Mouse (Mus musculus) small intestine, adult 2 months (tissue): ENCODE data around the gene Cyp24a1. TPM values are rescaled to one million over a fixed set of nuclear protein-coding genes. Genes with fewer than 3 reads are reported as not detected.

ENCODE experiments used
- H3K27ac ChIP-seq: fragments of 200-500 bp; 2 replicates; pipeline ENCODE4 v1.5.1; 2012; ENCODE audit warnings: low read depth, low read length, control low read depth, inconsistent platforms; ENCODE audit not compliant: insufficient read depth
- H3K27me3 ChIP-seq: fragments of 200-500 bp; 2 replicates; pipeline ENCODE4 v1.6.1; 2012; ENCODE audit warnings: mild to moderate bottlenecking, moderate library complexity, low read length, inconsistent platforms; ENCODE audit not compliant: control insufficient read depth, insufficient read depth
- H3K36me3 ChIP-seq: fragments of 200-500 bp; 2 replicates; pipeline ENCODE4 v1.6.1; 2012; ENCODE audit warnings: mild to moderate bottlenecking, low read length, control low read depth, inconsistent platforms; ENCODE audit not compliant: control insufficient read depth, insufficient read depth
- H3K4me1 ChIP-seq: fragments of 200-500 bp; 2 replicates; pipeline ENCODE4 v1.6.1; 2012; ENCODE audit warnings: low read length, inconsistent platforms, mixed read lengths; ENCODE audit not compliant: control insufficient read depth, insufficient read depth, insufficient read length
- H3K4me3 ChIP-seq: fragments of 200-500 bp; 2 replicates; pipeline ENCODE4 v1.5.1; 2012; ENCODE audit warnings: low read depth, mild to moderate bottlenecking, control low read depth, inconsistent platforms, low read length, moderate library complexity
- CTCF ChIP-seq: fragments of 200-500 bp; IDR thresholded peaks from 2 replicates; pipeline ENCODE4 v1.5.1; 2012; ENCODE audit warnings: low read depth, mild to moderate bottlenecking, control low read depth, inconsistent platforms, low read length, moderate library complexity, mixed read lengths; ENCODE audit not compliant: insufficient replicate concordance, insufficient read length; ENCODE audit errors: extremely low read depth
- POLR2A ChIP-seq: fragments of 200-500 bp; IDR thresholded peaks from 2 replicates; pipeline ENCODE4 v1.6.1; 2012; ENCODE audit warnings: low read depth, mild to moderate bottlenecking, control low read depth, inconsistent platforms, low read length, moderate library complexity
- WGBS: fragments of 180-500 bp; shearing (Covaris S2); methylation state at CpG from one replicate; pipeline ENCODE4 v1.1.7; 2018; 5-methylcytosine and 5-hydroxymethylcytosine counted together
- polyA plus RNA-seq: library from polyadenylated mRNA; depleted of rRNA; stranded (reverse); fragments of >200 nt; gene quantifications from 2 replicates; pipeline ENCODE4 v1.2.3, GENCODE M21; 2012

Gene Cyp24a1
- polyA plus RNA-seq, 1 experiment: not detected

GRCm38 (mm10) chr2:170476643-170477042 is 20.3 kb downstream of the Cyp24a1 start:
- WGBS: 43% methylated on average over 8 of the region's 8 CpGs
- Histone ChIP-seq H3K27me3 (no peaks in the 10 kb centered on the region; the same call in 1 of the 2 replicates), H3K36me3 (no peaks in the 10 kb centered on the region), H3K4me3 (no peak overlapping the region), H3K27ac (no peak overlapping the region), H3K4me1 (peaks cover 6% of the 10 kb centered on the region; the same call in 1 of the 2 replicates)
- no peak for TF ChIP-seq CTCF
- no peak for TF ChIP-seq POLR2A

- Histone ChIP-seq H3K4me3 (no peak overlapping the region), H3K27me3 (no peaks in the 10 kb centered on the region; the same call in 1 of the 2 replicates), H3K36me3 (no peaks in the 10 kb centered on the region), H3K27ac (no peak overlapping the region), H3K4me1 (peaks cover 6% of the 10 kb centered on the region; the same call in 1 of the 2 replicates)
- TF ChIP-seq CTCF (peak; percentile 57; the same call in 1 of the 2 replicates), POLR2A (no peak)
- WGBS: 77% methylated on average over 11 of the region's 11 CpGs
Observed at GRCm38 (mm10) chr2:170476215-170476614, 20.7 kb downstream of the Cyp24a1 start.

DNA sequence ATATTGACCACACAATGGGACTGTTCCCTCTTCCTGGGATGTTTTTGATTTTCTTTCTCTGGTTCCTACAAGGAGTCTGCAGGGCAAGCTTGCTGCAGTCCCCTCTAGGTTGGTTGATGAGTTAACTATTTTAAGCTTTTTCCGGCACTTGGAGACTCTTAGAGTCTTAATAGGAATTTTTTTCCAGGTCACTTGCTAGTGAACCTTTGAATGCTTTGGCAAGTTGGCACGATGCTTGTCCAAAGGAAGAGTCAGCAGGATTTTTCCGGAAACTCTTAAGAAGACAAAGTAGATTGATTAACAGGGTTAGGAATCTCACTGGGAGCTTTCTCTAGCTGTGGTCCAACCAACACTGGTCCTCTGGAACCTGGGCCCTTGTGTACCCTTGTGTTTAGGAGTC is 21.8 kb downstream of the Cyp24a1 start:
- TF ChIP-seq CTCF (no peak), POLR2A (no peak)
- 88% methylated on average over 3 of the region's 3 CpGs for WGBS
- Histone ChIP-seq H3K36me3 (no peaks in the 10 kb centered on the region), H3K27me3 (no peaks in the 10 kb centered on the region; the same call in 1 of the 2 replicates), H3K27ac (no peak overlapping the region), H3K4me1 (peaks cover 6% of the 10 kb centered on the region; the same call in 1 of the 2 replicates), H3K4me3 (no peak overlapping the region)

DNA sequence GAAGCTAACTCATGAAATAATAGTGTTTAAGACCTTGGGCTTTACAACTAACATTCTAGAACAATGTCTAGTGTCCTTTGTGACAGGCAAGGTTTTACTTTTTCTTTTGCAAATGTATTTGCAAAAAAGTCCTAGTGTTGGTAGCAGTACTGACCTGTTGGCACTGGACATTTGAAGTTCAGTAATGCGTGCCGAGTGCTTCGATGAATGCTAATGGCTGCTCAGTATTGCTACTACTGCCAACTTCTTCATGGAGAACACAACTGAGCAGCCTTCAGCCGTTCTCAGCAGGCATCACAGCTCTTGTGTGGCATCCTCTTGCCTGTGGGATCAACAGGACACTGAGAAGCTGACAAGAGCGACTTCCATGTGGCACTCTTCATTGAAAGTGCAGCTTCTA is 22.8 kb downstream of the Cyp24a1 start:
- WGBS: 92% methylated on average over 5 of the region's 5 CpGs
- no peak overlapping the region for H3K4me3 ChIP-seq
- H3K27me3 ChIP-seq: no peaks in the 10 kb centered on the region; the same call in 1 of the 2 replicates
- TF ChIP-seq CTCF (no peak), POLR2A (no peak)
- H3K4me1 ChIP-seq: peaks cover 6% of the 10 kb centered on the region; the same call in 1 of the 2 replicates
- no peaks in the 10 kb centered on the region for H3K36me3 ChIP-seq
- no peak overlapping the region for H3K27ac ChIP-seq

GRCm38 (mm10) chr2:170470591-170470990 is 26.4 kb downstream of the Cyp24a1 start:
- no peak overlapping the region for H3K4me3 ChIP-seq
- H3K27me3 ChIP-seq: no peaks in the 10 kb centered on the region
- 80% methylated on average over 5 of the region's 5 CpGs for WGBS
- no peaks in the 10 kb centered on the region for H3K36me3 ChIP-seq
- H3K27ac ChIP-seq: no peak overlapping the region
- no peak for TF ChIP-seq CTCF
- TF ChIP-seq POLR2A: no peak
- no peaks in the 10 kb centered on the region; the same call in 1 of the 2 replicates for H3K4me1 ChIP-seq

DNA sequence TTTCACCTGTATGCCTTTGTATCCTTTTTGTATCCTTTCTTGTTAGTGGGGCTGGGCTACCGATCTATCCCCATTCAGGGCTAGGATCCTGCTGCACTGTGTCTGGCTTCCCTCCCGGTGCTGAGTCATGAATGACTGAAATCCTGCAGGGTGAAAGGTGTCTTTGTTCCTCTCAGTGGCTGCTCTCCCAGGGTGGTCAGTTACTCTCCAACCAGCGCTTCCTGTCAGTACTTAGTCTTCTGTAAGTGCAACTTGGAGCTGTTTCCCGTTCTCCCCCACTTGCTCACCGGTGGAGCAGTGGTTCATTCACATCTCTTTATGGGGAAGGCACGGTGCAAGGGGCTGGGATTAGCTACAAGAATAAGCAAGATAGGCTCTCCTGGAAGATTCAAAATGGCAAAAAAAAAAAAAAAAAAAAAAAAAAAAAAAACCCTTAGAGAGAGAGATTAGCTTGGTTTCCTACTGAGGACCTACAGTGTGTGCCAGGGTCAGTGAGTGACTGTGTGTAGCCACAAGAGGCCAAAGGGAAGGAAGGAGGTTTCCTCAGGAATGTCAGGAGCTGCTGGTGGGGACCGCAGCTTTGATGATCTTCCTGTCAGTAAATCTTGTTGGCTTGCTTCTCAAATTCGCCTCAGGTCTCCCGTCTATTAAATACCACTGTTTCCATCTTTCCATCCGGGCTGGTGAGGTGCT is 27.2 kb downstream of the Cyp24a1 start:
- WGBS: 26% methylated on average over 10 of the region's 10 CpGs
- TF ChIP-seq CTCF (no peak), POLR2A (no peak)
- Histone ChIP-seq H3K4me1 (no peaks in the 10 kb centered on the region; the same call in 1 of the 2 replicates), H3K27me3 (no peaks in the 10 kb centered on the region), H3K4me3 (no peak overlapping the region), H3K36me3 (no peaks in the 10 kb centered on the region), H3K27ac (no peak overlapping the region)

DNA sequence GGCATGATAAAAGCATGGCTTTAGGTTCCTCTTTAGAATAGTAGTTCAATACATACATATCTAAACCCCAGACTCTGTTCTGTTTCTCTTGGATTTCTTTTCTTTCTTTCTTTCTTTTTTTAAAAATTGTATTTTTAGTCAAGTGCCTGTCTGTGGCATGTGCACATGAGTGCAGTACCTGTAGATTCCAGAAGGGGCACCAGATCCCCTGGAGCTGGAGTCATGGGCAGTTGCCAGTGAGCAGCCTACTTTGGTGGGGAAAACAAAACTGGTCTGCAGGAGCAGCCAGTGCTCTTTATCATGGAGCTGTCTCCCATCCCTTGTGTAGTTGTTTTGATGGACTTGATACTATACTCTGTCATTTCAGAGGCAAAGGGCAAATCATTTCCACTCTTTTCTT is 28.9 kb downstream of the Cyp24a1 start:
- TF ChIP-seq POLR2A: no peak
- TF ChIP-seq CTCF: peak; percentile 34; the same call in 1 of the 2 replicates
- H3K36me3 ChIP-seq: no peaks in the 10 kb centered on the region
- no peaks in the 10 kb centered on the region for H3K27me3 ChIP-seq
- no peak overlapping the region for H3K4me3 ChIP-seq
- no peaks in the 10 kb centered on the region; the same call in 1 of the 2 replicates for H3K4me1 ChIP-seq
- H3K27ac ChIP-seq: no peak overlapping the region
